ENCODE assay signal across 22 mouse cellular contexts in genomic region chr9:78365850-78366544, GRCm38 (mm10). TPM values are rescaled to one million over a fixed set of nuclear protein-coding genes. Genes with fewer than 3 reads are reported as not detected.
"Had no signal": no experiment of that assay in that cellular context is flagged by ENCODE, and none has a peak within 500 bp of the region (broad histone marks: within the 10 kb centered on the region; RNA-seq: fewer than 3 reads in every experiment).

No protein-coding gene starts in this region.

- H3K9ac ChIP-seq: limb, embryonic 12.5 days; liver, embryonic 13.5 days; liver, postnatal 0 days; lung, embryonic 15.5 days; midbrain, embryonic 15.5 days; neural tube, embryonic 12.5 days; stomach, embryonic 15.5 days had no signal

- H3K4me2 ChIP-seq: limb, embryonic 12.5 days; liver, embryonic 13.5 days; lung, embryonic 15.5 days; midbrain, embryonic 15.5 days; neural tube, embryonic 12.5 days; stomach, embryonic 15.5 days had no signal

- DNase-seq: kidney, adult 9 months; kidney, postnatal 10 days; kidney, postnatal 4 days; liver; liver, embryonic 13.5 days; liver, postnatal 0 days; lung, postnatal 14 days; thymus, adult 2 months; thymus, postnatal 25 days had no signal

- H3K36me3 ChIP-seq: limb, embryonic 12.5 days; liver, embryonic 13.5 days; lung, embryonic 15.5 days; midbrain, embryonic 15.5 days; neural tube, embryonic 12.5 days; stomach, embryonic 15.5 days had no signal

- H3K4me3 ChIP-seq: layer of hippocampus, adult 2 months; limb, embryonic 12.5 days; liver, embryonic 13.5 days; lung, embryonic 15.5 days; midbrain, embryonic 15.5 days; neural tube, embryonic 12.5 days; stomach, embryonic 15.5 days had no signal

- ATAC-seq: liver, postnatal 0 days; midbrain, embryonic 15.5 days had no signal

- H3K4me1 ChIP-seq: limb, embryonic 12.5 days; liver, embryonic 13.5 days; midbrain, embryonic 15.5 days; neural tube, embryonic 12.5 days; stomach, embryonic 15.5 days had no signal

- H3K9me3 ChIP-seq: limb, embryonic 12.5 days; liver, embryonic 13.5 days; lung, embryonic 15.5 days; midbrain, embryonic 15.5 days; neural tube, embryonic 12.5 days; stomach, embryonic 15.5 days had no signal

- H3K27me3 ChIP-seq: limb, embryonic 12.5 days; liver, embryonic 13.5 days; lung, embryonic 15.5 days; midbrain, embryonic 15.5 days; neural tube, embryonic 12.5 days; stomach, embryonic 15.5 days had no signal

- H3K27ac ChIP-seq: layer of hippocampus, adult 2 months; limb, embryonic 12.5 days; liver, embryonic 13.5 days; lung, embryonic 15.5 days; macrophage; midbrain, embryonic 15.5 days; neural tube, embryonic 12.5 days; stomach, embryonic 15.5 days had no signal

RNA-seq across cellular contexts. Expression of gene Dppa5a, which starts 2.0 kb away (rescaled TPM):
- total RNA-seq: layer of hippocampus, adult 2 months; layer of hippocampus, postnatal 10 days; left cerebral cortex, postnatal 36 days; monocyte, adult 5-6 weeks; neutrophil, adult 5-6 weeks had no signal
- polyA plus RNA-seq: liver, embryonic 13.5 days; liver, postnatal 0 days; lung, embryonic 15.5 days; macrophage; neural tube, embryonic 12.5 days; stomach, embryonic 15.5 days had no signal

RNA-seq across cellular contexts. Expression of gene Gsta2, which starts 10.4 kb away (rescaled TPM):
- total RNA-seq: layer of hippocampus, adult 2 months; layer of hippocampus, postnatal 10 days; left cerebral cortex, postnatal 36 days; monocyte, adult 5-6 weeks; neutrophil, adult 5-6 weeks had no signal
- polyA plus RNA-seq: limb, embryonic 12.5 days; liver, embryonic 13.5 days; macrophage; midbrain, embryonic 15.5 days; neural tube, embryonic 12.5 days had no signal

RNA-seq across cellular contexts. Expression of gene Ooep, which starts 12.5 kb away (rescaled TPM):
- total RNA-seq: left cerebral cortex, postnatal 36 days; monocyte, adult 5-6 weeks; neutrophil, adult 5-6 weeks had no signal
- polyA plus RNA-seq: liver, postnatal 0 days; macrophage; testis, adult 2 months had no signal

RNA-seq across cellular contexts. Expression of gene Ddx43, which starts 29.6 kb away (rescaled TPM):
- total RNA-seq: layer of hippocampus, adult 2 months; left cerebral cortex, postnatal 36 days had no signal
- polyA plus RNA-seq: liver, embryonic 13.5 days; liver, postnatal 0 days; macrophage had no signal

RNA-seq across cellular contexts. Expression of gene Omt2b, which starts 38.6 kb away (rescaled TPM):
- total RNA-seq: layer of hippocampus, adult 2 months; layer of hippocampus, postnatal 10 days; left cerebral cortex, postnatal 36 days; monocyte, adult 5-6 weeks; neutrophil, adult 5-6 weeks had no signal
- polyA plus RNA-seq: limb, embryonic 12.5 days; liver, embryonic 13.5 days; liver, postnatal 0 days; lung, embryonic 15.5 days; macrophage; midbrain, embryonic 15.5 days; neural tube, embryonic 12.5 days; stomach, embryonic 15.5 days; testis, adult 2 months; urinary bladder, adult 2 months had no signal
